Mouse (Mus musculus) urinary bladder, postnatal 10 days (tissue): ENCODE data around the gene Dmtf1.

Experiments
- DNase-seq: peaks from one replicate; pipeline ENCODE4 v3.0.0; 2022; ENCODE audit warnings: low spot score

The Dmtf1 gene

GRCm38 (mm10) chr5:9107296-9108089 is 54.1 kb downstream of the Dmtf1 start:
- DNase-seq, result no peak

DNA sequence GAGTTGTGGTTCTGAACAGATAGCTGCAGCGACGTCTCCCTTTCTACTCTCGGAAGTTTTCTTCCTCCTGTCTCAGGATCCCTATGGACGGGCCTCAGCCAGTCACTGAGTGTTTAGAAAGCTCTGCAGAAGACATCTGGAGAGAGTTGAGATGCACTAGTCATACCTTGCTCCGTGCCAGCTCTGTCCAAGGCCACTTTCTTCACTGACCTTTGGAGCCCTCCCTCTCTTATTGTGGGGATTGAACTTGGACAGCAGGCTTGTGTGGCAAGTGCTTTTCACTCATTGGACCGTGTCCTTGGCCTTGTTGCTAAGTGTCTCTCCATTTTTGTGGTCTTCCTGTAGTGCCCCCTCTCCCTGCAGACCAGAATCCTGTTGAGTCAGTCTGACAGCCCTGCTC is 54.8 kb downstream of the Dmtf1 start:
- no peak for DNase-seq

DNA sequence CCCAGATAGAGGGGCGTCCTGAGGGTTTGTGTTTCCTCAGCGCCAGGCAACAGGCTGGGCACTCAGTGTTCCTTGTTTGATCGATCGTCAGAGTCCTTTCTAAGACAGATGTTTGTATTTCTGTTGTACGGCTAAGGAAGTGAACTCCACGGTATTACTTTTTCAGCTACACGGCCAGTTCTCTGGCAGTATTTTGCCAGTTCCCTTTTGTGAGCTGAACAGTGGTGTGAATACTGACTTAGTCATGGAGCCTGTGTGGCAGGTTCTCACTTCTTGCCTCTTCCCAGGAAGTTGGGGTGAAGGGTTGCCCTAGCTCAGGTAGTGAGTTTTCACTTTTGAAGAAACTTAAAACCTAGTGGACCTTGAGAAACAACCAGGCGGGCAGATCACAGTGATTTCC is 57.6 kb downstream of the Dmtf1 start:
- DNase-seq, result no peak

DNA sequence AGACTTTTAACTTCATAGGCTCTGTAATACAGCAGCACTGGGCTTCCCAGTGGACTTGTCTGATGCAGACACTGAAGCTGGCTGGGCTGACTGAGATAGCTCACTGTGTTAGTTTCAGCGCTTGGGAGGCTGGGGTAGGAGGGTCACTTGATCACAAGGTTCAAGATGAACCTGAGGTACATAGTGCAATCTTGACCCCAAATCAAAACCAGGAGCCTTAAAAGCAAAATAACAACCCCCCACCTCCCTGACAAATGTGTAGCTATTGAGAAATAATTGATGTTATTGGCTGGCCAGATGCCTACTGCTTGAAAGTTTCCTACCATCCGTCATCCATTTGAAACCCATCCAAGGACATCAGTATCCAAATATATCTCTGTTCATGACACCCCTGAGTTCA is 58.9 kb downstream of the Dmtf1 start:
- no peak for DNase-seq

GRCm38 (mm10) chr5:9100849-9101801 is 60.5 kb downstream of the Dmtf1 start:
- no peak for DNase-seq

GRCm38 (mm10) chr5:9100207-9100848 is 61.2 kb downstream of the Dmtf1 start, which contains the start of gene Tmem243:
Tmem243 (plus strand) TSS chr5:9100668.
- DNase-seq, result peak; percentile 64

GRCm38 (mm10) chr5:9093490-9093889 is 68.1 kb downstream of the Dmtf1 start:
- no peak for DNase-seq

DNA sequence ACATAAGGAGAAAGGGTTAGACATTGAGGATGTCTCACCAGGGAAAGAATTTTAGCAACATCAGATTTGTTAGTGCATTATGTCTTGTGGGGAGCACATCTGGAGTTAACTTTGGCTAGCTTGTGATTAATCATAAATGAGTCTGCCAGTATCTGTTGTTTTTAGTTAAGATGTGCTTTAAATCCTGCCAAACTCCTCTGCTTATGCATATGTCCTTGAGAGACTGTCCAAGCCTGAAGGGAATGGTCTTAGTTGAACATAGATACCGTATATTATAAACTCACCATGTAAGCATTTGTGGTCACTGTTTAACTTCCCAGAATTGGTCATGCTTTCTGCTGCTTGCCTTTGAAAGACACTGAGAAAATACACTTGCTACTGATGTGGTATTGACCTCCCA is 68.9 kb downstream of the Dmtf1 start:
- no peak for DNase-seq

DNA sequence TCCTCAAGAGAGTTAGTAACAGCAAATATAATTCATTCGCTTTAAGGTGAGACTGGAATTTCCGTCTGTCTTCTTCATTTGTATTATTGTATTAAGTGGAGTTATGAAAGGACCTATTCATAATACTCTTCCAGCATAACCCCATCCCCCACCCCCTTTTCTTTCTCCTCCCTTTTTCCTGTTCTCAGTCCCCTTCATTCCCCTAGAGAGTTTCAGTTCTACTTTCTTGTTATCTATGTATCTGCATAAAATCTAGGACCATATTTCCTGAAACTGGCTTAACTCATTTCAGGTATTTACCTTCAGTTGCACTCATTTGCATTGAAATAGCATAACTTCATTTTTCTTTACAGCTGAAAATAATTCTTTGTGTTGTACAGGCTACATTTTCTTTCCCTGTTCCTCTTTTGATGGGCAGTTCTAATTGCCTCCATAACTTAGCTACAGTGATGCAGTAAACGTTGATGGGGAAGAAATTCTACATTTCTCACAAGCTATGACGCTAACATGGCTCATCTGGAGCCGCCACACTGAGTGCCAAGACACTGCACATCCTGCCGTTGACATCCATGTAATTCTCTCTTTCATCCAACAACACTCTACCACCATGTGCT is 71.0 kb downstream of the Dmtf1 start:
- DNase-seq, result no peak

- DNase-seq, result no peak
These were observed 74.5 kb downstream of the Dmtf1 start for GRCm38 (mm10) chr5:9086924-9087719.

DNA sequence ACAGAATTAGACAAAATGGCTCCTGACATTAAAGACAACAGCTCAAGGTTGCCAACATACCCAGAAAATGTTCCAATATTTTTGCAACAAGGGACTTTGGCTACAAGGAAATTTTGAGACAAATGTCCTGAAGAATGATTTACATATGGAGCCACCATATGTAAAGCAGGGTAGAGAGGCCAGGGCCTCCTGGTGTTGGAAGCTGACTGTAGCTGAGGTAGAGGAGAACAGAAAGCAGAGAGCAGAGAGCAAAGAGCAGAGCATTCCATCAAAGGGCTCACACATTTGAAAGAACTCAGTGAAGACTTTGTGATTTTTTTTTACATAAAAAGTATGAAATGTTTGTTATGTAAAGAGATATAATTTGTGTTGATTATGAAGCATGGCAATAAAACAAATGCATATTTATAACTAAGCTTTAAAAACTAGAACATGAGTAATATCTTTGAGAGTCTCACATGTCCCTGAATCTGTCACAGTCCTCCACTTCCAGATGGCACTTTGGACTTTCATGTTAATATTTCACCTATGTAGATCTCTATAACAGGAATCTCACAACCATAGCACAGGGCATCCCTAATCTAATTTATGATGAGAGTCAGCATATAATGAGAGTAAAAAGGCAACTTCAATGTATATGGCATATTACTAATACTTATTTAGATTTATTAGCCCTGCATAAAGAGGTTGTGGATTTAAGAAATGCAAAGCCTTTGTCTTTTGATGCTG is 81.6 kb downstream of the Dmtf1 start:
- DNase-seq, result no peak

- DNase-seq, result no peak
These were observed 88.3 kb downstream of the Dmtf1 start for GRCm38 (mm10) chr5:9073177-9073854.

DNA sequence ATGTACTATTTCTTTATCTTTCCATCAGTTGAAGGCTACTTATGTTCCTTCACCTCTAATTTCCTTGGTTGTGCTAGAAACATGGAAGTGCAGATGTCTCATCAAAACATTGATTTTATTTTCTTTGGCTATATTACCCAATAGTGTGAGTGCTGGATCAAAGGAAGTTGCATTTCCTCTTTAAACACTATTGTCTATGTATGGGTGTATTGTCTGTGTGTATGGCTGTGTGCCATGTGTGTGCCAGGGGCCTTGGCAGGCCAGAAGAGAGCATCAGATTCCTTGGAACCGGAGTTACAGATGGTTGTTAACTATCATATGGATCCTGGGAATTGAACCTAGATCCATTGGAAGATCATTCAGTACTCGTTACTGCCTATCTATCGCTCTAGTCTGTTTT is 90.2 kb downstream of the Dmtf1 start:
- no peak for DNase-seq

DNA sequence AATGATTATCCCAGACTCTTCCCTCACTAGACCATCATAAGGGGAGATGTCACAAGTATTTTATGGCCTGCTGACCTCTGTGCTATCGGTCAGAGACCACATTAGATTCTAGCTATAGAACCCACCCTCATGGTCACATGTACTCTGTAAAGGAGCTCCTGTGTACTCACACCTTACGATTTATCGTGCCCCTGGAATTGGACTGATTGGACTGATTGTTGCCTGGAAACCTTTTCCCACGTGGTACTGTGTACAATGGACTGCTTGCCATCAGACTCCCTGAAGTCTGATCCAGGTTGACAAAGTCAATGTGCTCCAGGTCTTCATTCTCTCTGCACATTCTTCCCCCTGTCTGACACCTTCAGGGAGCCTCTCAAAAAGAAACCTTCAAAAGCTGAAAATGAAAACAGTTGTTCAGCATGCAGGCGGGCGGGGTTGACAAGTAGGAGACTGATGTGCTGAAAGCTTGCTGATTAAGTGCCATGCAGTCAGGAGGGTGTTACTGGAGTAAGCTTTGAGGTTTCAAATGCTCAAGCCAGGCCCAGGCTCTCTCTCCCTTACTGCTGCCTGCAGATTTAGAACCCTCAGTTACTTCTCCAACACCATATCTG is 91.9 kb downstream of the Dmtf1 start:
- no peak for DNase-seq

DNA sequence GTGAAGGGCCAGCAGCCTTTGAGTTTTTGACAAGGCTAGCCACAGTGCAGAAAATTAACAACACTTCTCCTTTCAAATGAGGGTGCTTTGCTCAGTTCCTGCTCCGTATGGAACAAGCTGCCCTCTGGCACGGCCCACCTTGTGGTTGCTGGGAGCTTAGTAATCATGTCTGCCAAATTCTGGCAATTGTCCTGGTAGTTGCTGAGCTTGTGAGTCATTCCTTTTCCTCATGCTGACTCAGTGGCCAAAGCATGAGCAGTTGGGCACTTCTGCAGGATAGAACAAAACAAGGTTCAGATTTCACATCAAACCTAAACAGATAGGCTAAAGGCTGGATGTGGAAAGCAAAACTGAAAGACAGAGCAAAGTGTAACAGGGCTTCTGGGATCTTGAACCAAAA is 92.7 kb downstream of the Dmtf1 start:
- no peak for DNase-seq
